Mouse (Mus musculus) small intestine, adult 2 months (tissue): Measurements from ENCODE around the gene Mmp14.

Experiments used
- CTCF ChIP-seq: fragments of 200-500 bp; IDR thresholded peaks from 2 replicates; pipeline ENCODE4 v1.5.1; 2012; ENCODE audit warnings: low read depth, mild to moderate bottlenecking, control low read depth, inconsistent platforms, low read length, moderate library complexity, mixed read lengths; ENCODE audit not compliant: insufficient replicate concordance, insufficient read length; ENCODE audit errors: extremely low read depth
- POLR2A ChIP-seq: fragments of 200-500 bp; IDR thresholded peaks from 2 replicates; pipeline ENCODE4 v1.6.1; 2012; ENCODE audit warnings: low read depth, mild to moderate bottlenecking, control low read depth, inconsistent platforms, low read length, moderate library complexity

- no peak for TF ChIP-seq CTCF
- no peak for TF ChIP-seq POLR2A
These were observed 1.9 kb upstream of the Mmp14 start for GRCm38 (mm10) chr14:54429332-54430093.
